Mouse (Mus musculus): ENCODE measurements around the gene Pitpnc1. TPM values are rescaled to one million over a fixed set of nuclear protein-coding genes. Genes with fewer than 3 reads are reported as not detected.
A peak's percentile ranks its signal among the peaks of the same experiment; 100 is the strongest.

The Pitpnc1 gene
- polyA plus RNA-seq, 1 experiment from 2014 or later, result 15.1 TPM

GRCm38 (mm10) chr11:107245657-107246056, 224.8 kb downstream of the Pitpnc1 start:
- no peak for DNase-seq (ENCODE audit: low spot score)

GRCm38 (mm10) chr11:107243126-107243525, 227.4 kb downstream of the Pitpnc1 start:
- DNase-seq (ENCODE audit: low spot score), result no peak

GRCm38 (mm10) chr11:107241678-107242077, 228.8 kb downstream of the Pitpnc1 start:
- DNase-seq (ENCODE audit: low spot score), result no peak

GRCm38 (mm10) chr11:107238506-107238905, 232.0 kb downstream of the Pitpnc1 start:
- no peak for DNase-seq (ENCODE audit: low spot score)

- no peak for DNase-seq (ENCODE audit: low spot score)
These were observed 233.0 kb downstream of the Pitpnc1 start for GRCm38 (mm10) chr11:107237532-107237931.

GRCm38 (mm10) chr11:107233252-107233890, 237.1 kb downstream of the Pitpnc1 start:
- DNase-seq (ENCODE audit: low spot score), result no peak

- DNase-seq (ENCODE audit: low spot score), result no peak
These were observed 240.4 kb downstream of the Pitpnc1 start for GRCm38 (mm10) chr11:107230128-107230527.

- DNase-seq (ENCODE audit: low spot score), result no peak
These were observed 244.1 kb downstream of the Pitpnc1 start for GRCm38 (mm10) chr11:107226431-107226830.

GRCm38 (mm10) chr11:107226013-107226412, 244.5 kb downstream of the Pitpnc1 start:
- DNase-seq (ENCODE audit: low spot score), result no peak

- DNase-seq (ENCODE audit: low spot score), result no peak
These were observed 245.2 kb downstream of the Pitpnc1 start for GRCm38 (mm10) chr11:107225301-107225700.

- no peak for DNase-seq (ENCODE audit: low spot score)
These were observed 246.8 kb downstream of the Pitpnc1 start for GRCm38 (mm10) chr11:107223667-107224214.

GRCm38 (mm10) chr11:107223169-107223561, 247.3 kb downstream of the Pitpnc1 start:
- DNase-seq (ENCODE audit: low spot score), result no peak

GRCm38 (mm10) chr11:107222531-107223168, 247.8 kb downstream of the Pitpnc1 start:
- no peak for DNase-seq (ENCODE audit: low spot score)

GRCm38 (mm10) chr11:107215111-107215510, 255.4 kb downstream of the Pitpnc1 start:
- DNase-seq (ENCODE audit: low spot score), result no peak

- peak; percentile 53 for DNase-seq (ENCODE audit: low spot score)
These were observed 256.8 kb downstream of the Pitpnc1 start for GRCm38 (mm10) chr11:107213745-107214144.

- DNase-seq (ENCODE audit: low spot score), result no peak
These were observed 260.7 kb downstream of the Pitpnc1 start for GRCm38 (mm10) chr11:107209818-107210217.

GRCm38 (mm10) chr11:107201773-107202172, 268.7 kb downstream of the Pitpnc1 start:
- no peak for DNase-seq (ENCODE audit: low spot score)

- no peak for DNase-seq (ENCODE audit: low spot score)
These were observed 271.2 kb downstream of the Pitpnc1 start for GRCm38 (mm10) chr11:107199281-107199680.

GRCm38 (mm10) chr11:107195334-107195733, 275.2 kb downstream of the Pitpnc1 start:
- DNase-seq (ENCODE audit: low spot score), result no peak

- no peak for DNase-seq (ENCODE audit: low spot score)
These were observed 280.1 kb downstream of the Pitpnc1 start for GRCm38 (mm10) chr11:107190376-107190775.

GRCm38 (mm10) chr11:107188565-107189552, 281.6 kb downstream of the Pitpnc1 start, which contains the start of gene Nol11:
Gene Nol11, minus strand, starts transcription at chr11:107189381.
- peak; percentile 99 for DNase-seq (ENCODE audit: low spot score)

Data from thymus, postnatal 0 days (tissue).